Mouse (Mus musculus): Measurements from ENCODE around the gene Ncoa5.

- TF ChIP-seq CTCF (IDR thresholded peaks at IDR 0.05; ENCODE audit: low read depth) (no peak), EP300 (IDR thresholded peaks at IDR 0.05; ENCODE audit: low read depth) (no peak)
Observed at GRCm38 (mm10) chr2:165042126-165042525, 7.5 kb upstream of the Ncoa5 start.
